Mouse (Mus musculus): ENCODE results near the gene Nudt9. TPM values are rescaled to one million over a fixed set of nuclear protein-coding genes. Genes with fewer than 3 reads are reported as not detected.

The Nudt9 gene
- polyA plus RNA-seq, 1 experiment from 2014 or later, result 66.0 TPM

- WGBS, result 20% methylated on average over 18 of the region's 18 CpGs
- peak overlapping the region; percentile 56 for H3K4me2 ChIP-seq (replicated peaks; ENCODE audit: low read depth, low read length)
- no peaks in the 10 kb centered on the region for H3K36me3 ChIP-seq (ENCODE audit: insufficient read depth, low read length)
- no peak for TF ChIP-seq CTCF (IDR thresholded peaks at IDR 0.05)
- no peak for TF ChIP-seq EP300 (IDR thresholded peaks at IDR 0.05)
- H3K9ac ChIP-seq (replicated peaks; ENCODE audit: low read depth), result no peak overlapping the region; the same call in 1 of the 2 replicates
- no peaks in the 10 kb centered on the region for H3K27me3 ChIP-seq (replicated peaks; ENCODE audit: insufficient read depth, low read length)
- peak overlapping the region; percentile 66 for H3K27ac ChIP-seq (ENCODE audit: low read length)
- peak overlapping the region; percentile 10; the same call in 1 of the 2 replicates for H3K4me3 ChIP-seq (ENCODE audit: low read depth, low read length)
- DNase-seq (ENCODE audit: low spot score), result peak; percentile 61
- H3K9me3 ChIP-seq (ENCODE audit: low read length), result no peaks in the 10 kb centered on the region
- no peak for ATAC-seq
- H3K4me1 ChIP-seq (ENCODE audit: insufficient read depth, low read depth, low read length), result peaks cover 16% of the 10 kb centered on the region; the same call in 1 of the 2 replicates
Measured at GRCm38 (mm10) chr5:104108879-104109369, 62.8 kb downstream of the Nudt9 start.

DNA sequence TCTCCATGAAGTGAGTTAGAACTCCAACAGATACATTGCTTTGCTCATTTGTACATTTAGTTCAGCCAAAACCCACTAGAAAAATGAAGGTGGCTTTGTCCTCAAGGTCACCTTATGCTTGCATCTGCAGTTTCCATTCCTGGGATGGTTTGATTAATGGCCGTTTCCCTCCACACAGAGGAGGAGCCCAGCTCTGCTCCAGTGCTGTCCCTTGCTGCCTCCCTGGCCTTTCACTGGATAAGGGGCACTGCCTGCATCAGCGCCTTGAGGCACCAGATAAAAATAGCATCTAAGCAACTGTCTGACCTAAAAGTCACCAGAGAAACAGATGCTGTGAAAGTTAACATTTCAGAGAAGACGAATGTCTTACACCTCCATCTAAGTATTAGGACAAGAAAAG lies 63.4 kb downstream of the Nudt9 start:
- TF ChIP-seq CTCF (IDR thresholded peaks at IDR 0.05) (no peak), EP300 (IDR thresholded peaks at IDR 0.05) (no peak)
- ATAC-seq, result peak; percentile 48
- H3K9me3 ChIP-seq (ENCODE audit: low read length), result no peaks in the 10 kb centered on the region
- H3K4me1 ChIP-seq (ENCODE audit: insufficient read depth, low read depth, low read length), result peaks cover 16% of the 10 kb centered on the region; the same call in 1 of the 2 replicates
- no peak overlapping the region for H3K9ac ChIP-seq (replicated peaks; ENCODE audit: low read depth)
- H3K36me3 ChIP-seq (ENCODE audit: insufficient read depth, low read length), result no peaks in the 10 kb centered on the region
- H3K27me3 ChIP-seq (replicated peaks; ENCODE audit: insufficient read depth, low read length), result no peaks in the 10 kb centered on the region
- no peak overlapping the region for H3K4me3 ChIP-seq (ENCODE audit: low read depth, low read length)
- peak overlapping the region; percentile 56 for H3K4me2 ChIP-seq (replicated peaks; ENCODE audit: low read depth, low read length)
- WGBS, result 35% methylated on average over 3 of the region's 3 CpGs
- peak; percentile 50 for DNase-seq (ENCODE audit: low spot score)
- peak overlapping the region; percentile 90 for H3K27ac ChIP-seq (ENCODE audit: low read length)

DNA sequence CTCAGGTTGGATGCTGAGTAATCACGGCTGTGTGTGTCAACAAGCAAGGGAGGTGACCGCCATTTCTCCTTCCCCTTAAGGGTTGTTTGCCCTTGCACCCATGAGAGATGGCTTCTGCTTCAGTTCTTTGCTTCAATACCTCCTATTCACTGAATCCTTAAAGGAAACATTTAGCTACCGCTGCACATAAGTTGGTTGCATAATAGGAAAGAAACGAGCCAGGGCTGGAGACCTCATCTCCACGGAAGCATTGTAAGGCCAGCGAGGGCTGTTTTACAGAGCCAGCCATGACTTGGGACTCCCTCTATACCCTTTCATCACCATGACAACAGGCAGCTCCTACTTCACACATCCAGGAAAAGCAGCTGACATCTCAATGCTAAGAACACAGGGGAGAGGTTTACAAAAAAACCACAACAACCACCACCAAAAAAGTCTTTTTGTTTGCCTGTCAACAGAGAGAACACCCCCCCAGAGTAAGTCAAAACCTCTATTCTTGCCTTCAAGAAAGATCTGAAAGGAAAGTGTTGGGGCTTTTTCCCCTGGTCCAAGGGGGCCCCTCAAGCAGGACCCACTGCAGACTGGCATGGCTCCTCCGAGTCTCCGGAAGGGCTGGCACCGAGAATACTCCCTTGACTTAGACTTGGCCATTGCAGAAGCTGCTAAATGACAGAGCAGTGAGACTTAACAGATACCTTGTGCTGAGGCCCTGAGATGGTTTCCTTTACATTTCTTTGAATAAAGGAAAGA lies 64.2 kb downstream of the Nudt9 start:
- no peak for TF ChIP-seq CTCF (IDR thresholded peaks at IDR 0.05)
- no peak for TF ChIP-seq EP300 (IDR thresholded peaks at IDR 0.05)
- no peaks in the 10 kb centered on the region for H3K27me3 ChIP-seq (replicated peaks; ENCODE audit: insufficient read depth, low read length)
- peaks cover 20% of the 10 kb centered on the region; the same call in 1 of the 2 replicates for H3K4me1 ChIP-seq (ENCODE audit: insufficient read depth, low read depth, low read length)
- H3K4me3 ChIP-seq (ENCODE audit: low read depth, low read length), result 0 out of 2 replicates have a peak overlapping the region, but pooled peaks have one; percentile 5
- H3K9me3 ChIP-seq (ENCODE audit: low read length), result no peaks in the 10 kb centered on the region
- WGBS, result 21% methylated on average over 9 of the region's 9 CpGs
- ATAC-seq, result no peak
- H3K9ac ChIP-seq (replicated peaks; ENCODE audit: low read depth), result no peak overlapping the region
- H3K27ac ChIP-seq (ENCODE audit: low read length), result peak overlapping the region; percentile 90
- DNase-seq (ENCODE audit: low spot score), result peak; percentile 64
- H3K4me2 ChIP-seq (replicated peaks; ENCODE audit: low read depth, low read length), result peak overlapping the region; percentile 56
- H3K36me3 ChIP-seq (ENCODE audit: insufficient read depth, low read length), result no peaks in the 10 kb centered on the region

DNA sequence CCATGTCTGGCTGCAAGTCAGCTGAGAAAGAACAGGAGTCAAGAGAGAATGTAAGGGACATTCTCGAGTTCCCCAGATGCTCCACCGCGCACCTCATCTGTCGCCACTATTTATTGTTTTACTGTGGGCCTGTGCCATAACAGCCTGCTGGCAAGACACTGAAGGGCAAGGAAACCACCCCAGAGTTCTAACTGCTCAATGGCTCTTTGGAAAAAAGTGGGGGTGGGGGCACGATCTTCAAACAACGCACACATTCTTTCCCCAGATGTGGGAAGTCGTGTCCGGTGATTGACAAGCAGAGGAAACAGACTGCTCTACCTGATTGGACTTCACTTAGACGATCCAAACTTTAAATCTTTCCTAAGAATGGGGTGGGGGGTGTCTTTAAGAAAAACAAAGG lies 65.9 kb downstream of the Nudt9 start:
- Histone ChIP-seq H3K4me3 (ENCODE audit: low read depth, low read length) (peak overlapping the region; percentile 35), H3K27ac (ENCODE audit: low read length) (peak overlapping the region; percentile 90), H3K9ac (replicated peaks; ENCODE audit: low read depth) (peak overlapping the region; percentile 35; the same call in 1 of the 2 replicates), H3K27me3 (replicated peaks; ENCODE audit: insufficient read depth, low read length) (no peaks in the 10 kb centered on the region), H3K9me3 (ENCODE audit: low read length) (no peaks in the 10 kb centered on the region), H3K4me1 (ENCODE audit: insufficient read depth, low read depth, low read length) (peaks cover 20% of the 10 kb centered on the region; the same call in 1 of the 2 replicates), H3K4me2 (replicated peaks; ENCODE audit: low read depth, low read length) (peak overlapping the region; percentile 56), H3K36me3 (ENCODE audit: insufficient read depth, low read length) (no peaks in the 10 kb centered on the region)
- TF ChIP-seq CTCF (IDR thresholded peaks at IDR 0.05) (peak; percentile 12; the same call in 1 of the 2 replicates), EP300 (IDR thresholded peaks at IDR 0.05) (peak; percentile 33)
- peak; percentile 27 for ATAC-seq
- peak; percentile 77 for DNase-seq (ENCODE audit: low spot score)
- WGBS, result 5% methylated on average over 9 of the region's 9 CpGs

- WGBS, result 17% methylated on average over 5 of the region's 5 CpGs
Measured at GRCm38 (mm10) chr5:104112511-104112910, 66.4 kb downstream of the Nudt9 start.

GRCm38 (mm10) chr5:104113491-104114172 lies 67.5 kb downstream of the Nudt9 start, which contains the start of gene Sparcl1:
TSS of gene Sparcl1 (minus strand) at chr5:104113733.
- ATAC-seq, result peak; percentile 32

More at GRCm38 (mm10) chr5:104112511-104112910, 66.4 kb downstream of the Nudt9 start:
- Histone ChIP-seq H3K27me3 (replicated peaks; ENCODE audit: insufficient read depth, low read length) (no peaks in the 10 kb centered on the region), H3K9ac (replicated peaks; ENCODE audit: low read depth) (peak overlapping the region; percentile 35), H3K9me3 (ENCODE audit: low read length) (no peaks in the 10 kb centered on the region), H3K4me2 (replicated peaks; ENCODE audit: low read depth, low read length) (peak overlapping the region; percentile 56), H3K36me3 (ENCODE audit: insufficient read depth, low read length) (no peaks in the 10 kb centered on the region), H3K4me3 (ENCODE audit: low read depth, low read length) (peak overlapping the region; percentile 35), H3K27ac (ENCODE audit: low read length) (peak overlapping the region; percentile 90), H3K4me1 (ENCODE audit: insufficient read depth, low read depth, low read length) (peaks cover 20% of the 10 kb centered on the region; the same call in 1 of the 2 replicates)
- no peak for TF ChIP-seq CTCF (IDR thresholded peaks at IDR 0.05)
- TF ChIP-seq EP300 (IDR thresholded peaks at IDR 0.05), result no peak
- DNase-seq (ENCODE audit: low spot score) (no peak), ATAC-seq (no peak)

More at GRCm38 (mm10) chr5:104113491-104114172, 67.5 kb downstream of the Nudt9 start, which contains the start of gene Sparcl1:
- WGBS, result 27% methylated on average over 15 of the region's 15 CpGs
- Histone ChIP-seq H3K36me3 (ENCODE audit: insufficient read depth, low read length) (no peaks in the 10 kb centered on the region), H3K4me2 (replicated peaks; ENCODE audit: low read depth, low read length) (peak within 1 kb of the TSS; percentile 56), H3K9me3 (ENCODE audit: low read length) (no peaks in the 10 kb centered on the region), H3K9ac (replicated peaks; ENCODE audit: low read depth) (peak within 1 kb of the TSS; percentile 35), H3K27me3 (replicated peaks; ENCODE audit: insufficient read depth, low read length) (no peaks in the 10 kb centered on the region), H3K27ac (ENCODE audit: low read length) (peak within 1 kb of the TSS; percentile 90), H3K4me3 (ENCODE audit: low read depth, low read length) (peak within 1 kb of the TSS; percentile 35), H3K4me1 (ENCODE audit: insufficient read depth, low read depth, low read length) (peaks cover 14% of the 10 kb centered on the region; the same call in 1 of the 2 replicates)
- TF ChIP-seq CTCF (IDR thresholded peaks at IDR 0.05) (no peak), EP300 (IDR thresholded peaks at IDR 0.05) (0 out of 2 replicates have a peak, but pooled peaks have one; percentile 14)
- DNase-seq (ENCODE audit: low spot score), result peak; percentile 67

Small RNA genes within 50 kb of the gene (microRNA-seq; reads per million reads assigned to microRNA genes)
- 1.2 reads per million for gene Mir5619

Other genes starting within 250 kb of the Nudt9 start
- gene Klhl8, start 135.0 kb upstream of the Nudt9 start, polyA plus RNA-seq (2015; fragmentation: Nextera tagmentation; extraction: Ambion mirVana), result 7.1 and 8.0 TPM in 2 replicates
- 0.20 TPM in 1 of 2 replicates, not detected in the other for gene Hsd17b13, start 68.9 kb upstream of the Nudt9 start, polyA plus RNA-seq (2015; fragmentation: Nextera tagmentation; extraction: Ambion mirVana)
- gene Hsd17b11, start 24.4 kb upstream of the Nudt9 start, polyA plus RNA-seq (2015; fragmentation: Nextera tagmentation; extraction: Ambion mirVana), result 15.9 and 17.8 TPM in 2 replicates
- gene Gm17660, start 31.3 kb downstream of the Nudt9 start, polyA plus RNA-seq (2015; fragmentation: Nextera tagmentation; extraction: Ambion mirVana), result not detected in 2 replicates
- gene Sparcl1, start 67.4 kb downstream of the Nudt9 start, polyA plus RNA-seq (2015; fragmentation: Nextera tagmentation; extraction: Ambion mirVana), result 285 and 301 TPM in 2 replicates
- gene Dspp, start 124.4 kb downstream of the Nudt9 start, polyA plus RNA-seq (2015; fragmentation: Nextera tagmentation; extraction: Ambion mirVana), result 0.02 TPM in 1 of 2 replicates, not detected in the other
- 0.05 and 0.07 TPM in 2 replicates for gene Dmp1, start 156.3 kb downstream of the Nudt9 start, polyA plus RNA-seq (2015; fragmentation: Nextera tagmentation; extraction: Ambion mirVana)